Mouse (Mus musculus): Measurements from ENCODE around the gene Ttf1. TPM values are rescaled to one million over a fixed set of nuclear protein-coding genes. Genes with fewer than 3 reads are reported as not detected.
A peak's percentile ranks its signal among the peaks of the same experiment; 100 is the strongest.

Ttf1 gene
- polyA plus RNA-seq (2015; fragmentation: Nextera tagmentation; extraction: Ambion mirVana): 9.0 and 11.3 TPM in 2 replicates

GRCm38 (mm10) chr2:29060135-29060597, at the start of gene Ttf1:
TSS of gene Ttf1 (plus strand) at chr2:29060262.
- peaks cover 11% of the 10 kb centered on the region for H3K4me1 ChIP-seq
- no peaks in the 10 kb centered on the region for H3K9me3 ChIP-seq
- H3K4me2 ChIP-seq: peak within 1 kb of the TSS; percentile 67
- H3K27ac ChIP-seq: peak within 1 kb of the TSS; percentile 98
- ATAC-seq (ENCODE audit: borderline replicate concordance, extremely low read depth, low FRiP score, low TSS enrichment): peak; percentile 95
- H3K9ac ChIP-seq: peak within 1 kb of the TSS; percentile 83
- no peaks in the 10 kb centered on the region for H3K36me3 ChIP-seq
- H3K4me3 ChIP-seq: peak within 1 kb of the TSS; percentile 77
- peaks cover 14% of the 10 kb centered on the region for H3K27me3 ChIP-seq
- WGBS: under 1% methylated on average over 41 of the region's 41 CpGs

- Histone ChIP-seq H3K4me3 (no peak overlapping the region), H3K9me3 (no peaks in the 10 kb centered on the region), H3K4me2 (no peak overlapping the region), H3K27me3 (no peaks in the 10 kb centered on the region), H3K27ac (no peak overlapping the region), H3K36me3 (no peaks in the 10 kb centered on the region), H3K4me1 (peaks cover 9% of the 10 kb centered on the region; the same call in 1 of the 2 replicates), H3K9ac (no peak overlapping the region)
- ATAC-seq (ENCODE audit: borderline replicate concordance, extremely low read depth, low FRiP score, low TSS enrichment): no peak
- WGBS: 69% methylated on average over 5 of the region's 5 CpGs
Measured at GRCm38 (mm10) chr2:29012523-29012922, 47.5 kb upstream of the Ttf1 start.

GRCm38 (mm10) chr2:29016599-29017587, 43.2 kb upstream of the Ttf1 start:
- no peak overlapping the region for H3K4me2 ChIP-seq
- no peaks in the 10 kb centered on the region for H3K9me3 ChIP-seq
- H3K4me3 ChIP-seq: no peak overlapping the region
- H3K4me1 ChIP-seq: peaks cover 9% of the 10 kb centered on the region; the same call in 1 of the 2 replicates
- no peak for ATAC-seq (ENCODE audit: borderline replicate concordance, extremely low read depth, low FRiP score, low TSS enrichment)
- 66% methylated on average over 27 of the region's 27 CpGs for WGBS
- H3K9ac ChIP-seq: no peak overlapping the region
- no peaks in the 10 kb centered on the region for H3K27me3 ChIP-seq
- H3K36me3 ChIP-seq: no peaks in the 10 kb centered on the region
- H3K27ac ChIP-seq: peak overlapping the region; percentile 63

GRCm38 (mm10) chr2:29018680-29019079, 41.4 kb upstream of the Ttf1 start:
- no peak overlapping the region for H3K4me2 ChIP-seq
- no peaks in the 10 kb centered on the region for H3K36me3 ChIP-seq

GRCm38 (mm10) chr2:29021025-29021424, 39.0 kb upstream of the Ttf1 start:
- no peak overlapping the region for H3K4me3 ChIP-seq
- H3K9ac ChIP-seq: no peak overlapping the region
- no peak overlapping the region for H3K4me2 ChIP-seq
- no peak for ATAC-seq (ENCODE audit: borderline replicate concordance, extremely low read depth, low FRiP score, low TSS enrichment)
- H3K36me3 ChIP-seq: no peaks in the 10 kb centered on the region
- H3K9me3 ChIP-seq: no peaks in the 10 kb centered on the region
- no peak overlapping the region for H3K27ac ChIP-seq
- 18% methylated on average over 17 of the region's 17 CpGs for WGBS
- H3K4me1 ChIP-seq: peaks cover 13% of the 10 kb centered on the region; the same call in 1 of the 2 replicates
- no peaks in the 10 kb centered on the region for H3K27me3 ChIP-seq

More at GRCm38 (mm10) chr2:29018680-29019079, 41.4 kb upstream of the Ttf1 start:
- WGBS: 54% methylated on average over 5 of the region's 5 CpGs
- H3K4me3 ChIP-seq: no peak overlapping the region
- no peak overlapping the region for H3K9ac ChIP-seq
- H3K9me3 ChIP-seq: no peaks in the 10 kb centered on the region
- ATAC-seq (ENCODE audit: borderline replicate concordance, extremely low read depth, low FRiP score, low TSS enrichment): no peak
- H3K4me1 ChIP-seq: peaks cover 9% of the 10 kb centered on the region; the same call in 1 of the 2 replicates
- H3K27ac ChIP-seq: no peak overlapping the region
- no peaks in the 10 kb centered on the region for H3K27me3 ChIP-seq

GRCm38 (mm10) chr2:29023001-29023400, 37.1 kb upstream of the Ttf1 start:
- WGBS: 79% methylated on average over 7 of the region's 7 CpGs
- Histone ChIP-seq H3K9me3 (no peaks in the 10 kb centered on the region), H3K4me3 (no peak overlapping the region), H3K4me2 (no peak overlapping the region), H3K27me3 (no peaks in the 10 kb centered on the region), H3K36me3 (no peaks in the 10 kb centered on the region), H3K4me1 (0 out of 2 replicates have a peak, but pooled peaks cover 4% of the 10 kb centered on the region), H3K27ac (no peak overlapping the region), H3K9ac (no peak overlapping the region)
- no peak for ATAC-seq (ENCODE audit: borderline replicate concordance, extremely low read depth, low FRiP score, low TSS enrichment)

- peak; percentile 31; the same call in 1 of the 2 replicates for ATAC-seq (ENCODE audit: borderline replicate concordance, extremely low read depth, low FRiP score, low TSS enrichment)
- WGBS: 56% methylated on average over 5 of the region's 5 CpGs
- no peak overlapping the region for H3K27ac ChIP-seq
Measured at GRCm38 (mm10) chr2:29025284-29025683, 34.8 kb upstream of the Ttf1 start.

GRCm38 (mm10) chr2:29030048-29030734, 29.9 kb upstream of the Ttf1 start:
- peak; percentile 50; the same call in 1 of the 2 replicates for ATAC-seq (ENCODE audit: borderline replicate concordance, extremely low read depth, low FRiP score, low TSS enrichment)
- WGBS: 29% methylated on average over 20 of the region's 20 CpGs
- Histone ChIP-seq H3K9me3 (no peaks in the 10 kb centered on the region), H3K4me2 (peak overlapping the region; percentile 29; the same call in 1 of the 2 replicates), H3K36me3 (no peaks in the 10 kb centered on the region), H3K4me1 (peaks cover 15% of the 10 kb centered on the region), H3K27ac (no peak overlapping the region), H3K4me3 (no peak overlapping the region), H3K9ac (peak overlapping the region; percentile 4; the same call in 1 of the 2 replicates), H3K27me3 (no peaks in the 10 kb centered on the region)

More at GRCm38 (mm10) chr2:29025284-29025683, 34.8 kb upstream of the Ttf1 start:
- H3K36me3 ChIP-seq: no peaks in the 10 kb centered on the region
- peaks cover 13% of the 10 kb centered on the region for H3K4me1 ChIP-seq
- no peaks in the 10 kb centered on the region for H3K27me3 ChIP-seq
- no peak overlapping the region for H3K9ac ChIP-seq
- no peak overlapping the region for H3K4me2 ChIP-seq
- H3K4me3 ChIP-seq: no peak overlapping the region
- H3K9me3 ChIP-seq: no peaks in the 10 kb centered on the region

GRCm38 (mm10) chr2:29031951-29032350, 28.1 kb upstream of the Ttf1 start:
- no peak overlapping the region for H3K4me2 ChIP-seq
- H3K27ac ChIP-seq: no peak overlapping the region
- no peak overlapping the region for H3K9ac ChIP-seq
- no peaks in the 10 kb centered on the region for H3K9me3 ChIP-seq
- H3K4me3 ChIP-seq: no peak overlapping the region
- H3K36me3 ChIP-seq: no peaks in the 10 kb centered on the region
- no peak for ATAC-seq (ENCODE audit: borderline replicate concordance, extremely low read depth, low FRiP score, low TSS enrichment)
- WGBS: 82% methylated on average over 4 of the region's 4 CpGs
- H3K4me1 ChIP-seq: peaks cover 10% of the 10 kb centered on the region
- H3K27me3 ChIP-seq: no peaks in the 10 kb centered on the region

- Histone ChIP-seq H3K27ac (no peak overlapping the region), H3K27me3 (peaks cover 19% of the 10 kb centered on the region)
- 52% methylated on average over 20 of the region's 20 CpGs for WGBS
Measured at GRCm38 (mm10) chr2:29034542-29035475, 25.3 kb upstream of the Ttf1 start.

GRCm38 (mm10) chr2:29035698-29036097, 24.4 kb upstream of the Ttf1 start:
- Histone ChIP-seq H3K4me3 (no peak overlapping the region), H3K27me3 (peaks cover 28% of the 10 kb centered on the region), H3K9me3 (no peaks in the 10 kb centered on the region), H3K36me3 (no peaks in the 10 kb centered on the region), H3K27ac (no peak overlapping the region), H3K4me2 (no peak overlapping the region), H3K4me1 (no peaks in the 10 kb centered on the region), H3K9ac (no peak overlapping the region)
- ATAC-seq (ENCODE audit: borderline replicate concordance, extremely low read depth, low FRiP score, low TSS enrichment): no peak
- 45% methylated on average over 8 of the region's 8 CpGs for WGBS

More at GRCm38 (mm10) chr2:29034542-29035475, 25.3 kb upstream of the Ttf1 start:
- no peak for ATAC-seq (ENCODE audit: borderline replicate concordance, extremely low read depth, low FRiP score, low TSS enrichment)
- H3K9me3 ChIP-seq: no peaks in the 10 kb centered on the region
- H3K4me1 ChIP-seq: peaks cover 7% of the 10 kb centered on the region
- H3K4me3 ChIP-seq: no peak overlapping the region
- H3K4me2 ChIP-seq: no peak overlapping the region
- no peaks in the 10 kb centered on the region for H3K36me3 ChIP-seq
- no peak overlapping the region for H3K9ac ChIP-seq

All from lung, embryonic 15.5 days (tissue).